Mouse (Mus musculus): ENCODE measurements at regions not wholly inside any gene's neighbourhood (a gene's known extent, or its start where the extent isn't known, plus 50 kb on each side); places are given as distances from the start of the nearest gene placed in this dataset.

GRCm38 (mm10) chr16:46849534-46849933 lies 351.2 kb upstream of the Nectin3 start:
- Histone ChIP-seq H3K27ac (ENCODE audit: insufficient read depth, low read depth, low read length) (peak overlapping the region; percentile 92), H3K4me3 (ENCODE audit: low read depth, low read length) (no peak overlapping the region), H3K36me3 (ENCODE audit: control insufficient read depth, insufficient read depth, low read length) (no peaks in the 10 kb centered on the region), H3K4me1 (ENCODE audit: control insufficient read depth, insufficient read depth, insufficient read length, low read length) (peaks cover 10% of the 10 kb centered on the region; the same call in 1 of the 2 replicates), H3K27me3 (ENCODE audit: control insufficient read depth, insufficient read depth, low read length) (no peaks in the 10 kb centered on the region)
- WGBS = 26% methylated on average over 4 of the region's 4 CpGs
- no peak for TF ChIP-seq POLR2A (IDR thresholded peaks at IDR 0.05; ENCODE audit: low read depth, low read length)

GRCm38 (mm10) chr16:46848755-46849154 lies 350.4 kb upstream of the Nectin3 start:
- no peak for TF ChIP-seq CTCF (IDR thresholded peaks at IDR 0.05; ENCODE audit: extremely low read depth, insufficient read length, insufficient replicate concordance, low read depth, low read length)
- no peak for TF ChIP-seq POLR2A (IDR thresholded peaks at IDR 0.05; ENCODE audit: low read depth, low read length)
- no peak overlapping the region for H3K27ac ChIP-seq (ENCODE audit: insufficient read depth, low read depth, low read length)
- peaks cover 10% of the 10 kb centered on the region; the same call in 1 of the 2 replicates for H3K4me1 ChIP-seq (ENCODE audit: control insufficient read depth, insufficient read depth, insufficient read length, low read length)
- H3K4me3 ChIP-seq (ENCODE audit: low read depth, low read length) = no peak overlapping the region
- no peaks in the 10 kb centered on the region for H3K27me3 ChIP-seq (ENCODE audit: control insufficient read depth, insufficient read depth, low read length)
- H3K36me3 ChIP-seq (ENCODE audit: control insufficient read depth, insufficient read depth, low read length) = no peaks in the 10 kb centered on the region

GRCm38 (mm10) chr16:46847707-46848356 lies 349.5 kb upstream of the Nectin3 start:
- WGBS = 28% methylated on average over 3 of the region's 3 CpGs
- Histone ChIP-seq H3K36me3 (ENCODE audit: control insufficient read depth, insufficient read depth, low read length) (no peaks in the 10 kb centered on the region), H3K27ac (ENCODE audit: insufficient read depth, low read depth, low read length) (peak overlapping the region; percentile 80), H3K27me3 (ENCODE audit: control insufficient read depth, insufficient read depth, low read length) (no peaks in the 10 kb centered on the region), H3K4me1 (ENCODE audit: control insufficient read depth, insufficient read depth, insufficient read length, low read length) (peaks cover 10% of the 10 kb centered on the region; the same call in 1 of the 2 replicates), H3K4me3 (ENCODE audit: low read depth, low read length) (no peak overlapping the region)
- TF ChIP-seq POLR2A (IDR thresholded peaks at IDR 0.05; ENCODE audit: low read depth, low read length) (no peak), CTCF (IDR thresholded peaks at IDR 0.05; ENCODE audit: extremely low read depth, insufficient read length, insufficient replicate concordance, low read depth, low read length) (no peak)

GRCm38 (mm10) chr16:46841179-46841578 lies 342.9 kb upstream of the Nectin3 start:
- TF ChIP-seq POLR2A (IDR thresholded peaks at IDR 0.05; ENCODE audit: low read depth, low read length) (no peak), CTCF (IDR thresholded peaks at IDR 0.05; ENCODE audit: extremely low read depth, insufficient read length, insufficient replicate concordance, low read depth, low read length) (no peak)
- Histone ChIP-seq H3K4me1 (ENCODE audit: control insufficient read depth, insufficient read depth, insufficient read length, low read length) (no peaks in the 10 kb centered on the region), H3K4me3 (ENCODE audit: low read depth, low read length) (no peak overlapping the region), H3K36me3 (ENCODE audit: control insufficient read depth, insufficient read depth, low read length) (no peaks in the 10 kb centered on the region), H3K27ac (ENCODE audit: insufficient read depth, low read depth, low read length) (no peak overlapping the region), H3K27me3 (ENCODE audit: control insufficient read depth, insufficient read depth, low read length) (no peaks in the 10 kb centered on the region)
- WGBS = 69% methylated on average over 2 of the region's 2 CpGs

- no peaks in the 10 kb centered on the region for H3K27me3 ChIP-seq (ENCODE audit: control insufficient read depth, insufficient read depth, low read length)
- H3K27ac ChIP-seq (ENCODE audit: insufficient read depth, low read depth, low read length) = no peak overlapping the region
- TF ChIP-seq POLR2A (IDR thresholded peaks at IDR 0.05; ENCODE audit: low read depth, low read length) = no peak
- TF ChIP-seq CTCF (IDR thresholded peaks at IDR 0.05; ENCODE audit: extremely low read depth, insufficient read length, insufficient replicate concordance, low read depth, low read length) = no peak
- H3K4me3 ChIP-seq (ENCODE audit: low read depth, low read length) = no peak overlapping the region
- H3K4me1 ChIP-seq (ENCODE audit: control insufficient read depth, insufficient read depth, insufficient read length, low read length) = no peaks in the 10 kb centered on the region
- no peaks in the 10 kb centered on the region for H3K36me3 ChIP-seq (ENCODE audit: control insufficient read depth, insufficient read depth, low read length)
Measured at GRCm38 (mm10) chr16:46840764-46841163, 342.4 kb upstream of the Nectin3 start.

- Histone ChIP-seq H3K27ac (ENCODE audit: insufficient read depth, low read depth, low read length) (no peak overlapping the region), H3K4me3 (ENCODE audit: low read depth, low read length) (no peak overlapping the region), H3K27me3 (ENCODE audit: control insufficient read depth, insufficient read depth, low read length) (no peaks in the 10 kb centered on the region), H3K36me3 (ENCODE audit: control insufficient read depth, insufficient read depth, low read length) (no peaks in the 10 kb centered on the region), H3K4me1 (ENCODE audit: control insufficient read depth, insufficient read depth, insufficient read length, low read length) (no peaks in the 10 kb centered on the region)
- WGBS = 25% methylated on average over 2 of the region's 2 CpGs
- no peak for TF ChIP-seq POLR2A (IDR thresholded peaks at IDR 0.05; ENCODE audit: low read depth, low read length)
- TF ChIP-seq CTCF (IDR thresholded peaks at IDR 0.05; ENCODE audit: extremely low read depth, insufficient read length, insufficient replicate concordance, low read depth, low read length) = no peak
Measured at GRCm38 (mm10) chr16:46825147-46825546, 326.8 kb upstream of the Nectin3 start.

GRCm38 (mm10) chr16:46822753-46823152 lies 324.4 kb upstream of the Nectin3 start:
- Histone ChIP-seq H3K27ac (ENCODE audit: insufficient read depth, low read depth, low read length) (no peak overlapping the region), H3K4me3 (ENCODE audit: low read depth, low read length) (no peak overlapping the region), H3K36me3 (ENCODE audit: control insufficient read depth, insufficient read depth, low read length) (no peaks in the 10 kb centered on the region), H3K4me1 (ENCODE audit: control insufficient read depth, insufficient read depth, insufficient read length, low read length) (no peaks in the 10 kb centered on the region), H3K27me3 (ENCODE audit: control insufficient read depth, insufficient read depth, low read length) (no peaks in the 10 kb centered on the region)
- TF ChIP-seq POLR2A (IDR thresholded peaks at IDR 0.05; ENCODE audit: low read depth, low read length) = no peak
- TF ChIP-seq CTCF (IDR thresholded peaks at IDR 0.05; ENCODE audit: extremely low read depth, insufficient read length, insufficient replicate concordance, low read depth, low read length) = no peak
- 77% methylated on average over 3 of the region's 3 CpGs for WGBS
